Mouse (Mus musculus): ENCODE results near the gene BC107364. TPM values are rescaled to one million over a fixed set of nuclear protein-coding genes. Genes with fewer than 3 reads are reported as not detected.
"Not testable (repeated sequence)": the region's sequence is repeated elsewhere in the genome, so short reads cannot be mapped to it uniquely, and the experiment has no call there.

BC107364 gene
- polyA plus RNA-seq, 1 experiment from 2014 or later = not detected

DNA sequence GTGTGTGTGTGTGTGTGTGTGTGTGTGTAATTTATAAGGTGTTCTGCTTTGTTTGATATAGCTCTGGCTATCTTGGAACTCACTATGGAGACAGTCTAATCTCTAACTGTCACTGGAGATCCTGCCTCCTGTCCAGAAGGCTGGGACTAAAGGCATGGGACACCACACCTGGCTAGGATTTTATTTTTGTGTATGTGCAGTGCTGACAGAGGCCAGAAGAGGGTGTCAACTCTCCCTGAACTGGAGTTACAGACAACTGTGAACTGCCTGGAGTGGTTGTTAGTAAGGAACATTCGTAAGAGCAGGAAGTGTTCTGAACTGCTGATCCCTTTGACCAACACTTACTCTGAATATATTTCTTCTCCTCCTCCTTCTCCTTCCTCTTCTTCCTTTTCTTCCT is 49.1 kb downstream of the BC107364 start:
- no peak for ATAC-seq (ENCODE audit: low read depth)
- H3K4me2 ChIP-seq = no peak overlapping the region
- no peaks in the 10 kb centered on the region for H3K9me3 ChIP-seq
- no peaks in the 10 kb centered on the region for H3K36me3 ChIP-seq
- H3K9ac ChIP-seq = no peak overlapping the region
- no peak overlapping the region for H3K4me3 ChIP-seq
- H3K27me3 ChIP-seq = peaks cover 96% of the 10 kb centered on the region
- WGBS = 31% methylated on average over 1 of the region's 1 CpGs
- H3K27ac ChIP-seq (replicated peaks) = no peak overlapping the region
- H3K4me1 ChIP-seq (replicated peaks) = peaks cover 6% of the 10 kb centered on the region

DNA sequence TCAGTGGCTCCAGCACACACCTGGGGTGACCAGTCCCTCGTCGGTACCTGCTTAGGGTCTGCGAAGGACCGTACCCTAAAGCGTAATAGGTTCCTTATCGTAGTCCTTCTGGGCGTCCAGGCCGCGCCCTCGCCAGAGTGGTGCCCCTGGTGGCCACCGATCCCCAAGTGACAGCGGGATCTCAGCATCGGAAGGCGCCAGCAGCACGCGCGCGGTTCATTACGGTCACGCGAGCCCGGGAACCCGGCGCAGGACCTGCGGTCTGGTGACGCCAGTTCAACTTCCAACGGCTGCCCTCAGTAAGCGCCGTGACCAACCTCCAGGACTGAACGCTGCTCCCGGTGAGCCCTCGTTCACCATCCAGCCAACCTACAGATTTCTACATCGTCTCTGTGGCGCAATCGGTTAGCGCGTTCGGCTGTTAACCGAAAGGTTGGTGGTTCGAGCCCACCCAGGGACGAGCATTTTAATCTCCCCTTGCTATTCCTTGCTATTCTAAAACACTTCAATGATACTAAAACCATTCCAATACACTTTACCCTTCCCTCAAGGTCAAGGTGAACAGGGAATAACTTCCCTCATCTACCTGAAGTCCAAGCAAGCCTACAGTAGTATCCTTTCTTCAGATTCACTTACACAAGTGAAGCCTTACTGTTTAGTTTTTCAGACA is 50.1 kb downstream of the BC107364 start:
- H3K27ac ChIP-seq (replicated peaks) = no peak overlapping the region
- ATAC-seq (ENCODE audit: low read depth) = no peak; the same call in 1 of the 2 replicates
- H3K9ac ChIP-seq = no peak overlapping the region

GRCm38 (mm10) chr3:96401474-96401831 is 50.7 kb downstream of the BC107364 start:
- no peak for ATAC-seq (ENCODE audit: low read depth)
- peaks cover 99% of the 10 kb centered on the region for H3K27me3 ChIP-seq
- H3K4me3 ChIP-seq = peak overlapping the region; percentile 25
- WGBS = 3% methylated on average over 13 of the region's 13 CpGs
- H3K36me3 ChIP-seq = no peaks in the 10 kb centered on the region
- H3K27ac ChIP-seq (replicated peaks) = no peak overlapping the region
- H3K9ac ChIP-seq = no peak overlapping the region
- no peaks in the 10 kb centered on the region for H3K9me3 ChIP-seq
- H3K4me2 ChIP-seq = peak overlapping the region; percentile 43
- peaks cover 6% of the 10 kb centered on the region for H3K4me1 ChIP-seq (replicated peaks)

More for the DNA sequence above, 50.1 kb downstream of the BC107364 start:
- no peaks in the 10 kb centered on the region for H3K9me3 ChIP-seq
- 1% methylated on average over 41 of the region's 41 CpGs for WGBS
- H3K4me2 ChIP-seq = peak overlapping the region; percentile 43
- peaks cover 99% of the 10 kb centered on the region for H3K27me3 ChIP-seq
- peaks cover 6% of the 10 kb centered on the region for H3K4me1 ChIP-seq (replicated peaks)
- no peaks in the 10 kb centered on the region for H3K36me3 ChIP-seq
- H3K4me3 ChIP-seq = peak overlapping the region; percentile 25

GRCm38 (mm10) chr3:96398911-96399310 is 53.2 kb downstream of the BC107364 start:
- Histone ChIP-seq H3K9me3 (no peaks in the 10 kb centered on the region), H3K9ac (no peak overlapping the region), H3K4me3 (no peak overlapping the region), H3K4me1 (replicated peaks) (peaks cover 6% of the 10 kb centered on the region), H3K36me3 (no peaks in the 10 kb centered on the region), H3K27ac (replicated peaks) (no peak overlapping the region), H3K4me2 (no peak overlapping the region), H3K27me3 (peaks cover 99% of the 10 kb centered on the region)
- 2% methylated on average over 5 of the region's 5 CpGs for WGBS
- ATAC-seq (ENCODE audit: low read depth) = no peak

DNA sequence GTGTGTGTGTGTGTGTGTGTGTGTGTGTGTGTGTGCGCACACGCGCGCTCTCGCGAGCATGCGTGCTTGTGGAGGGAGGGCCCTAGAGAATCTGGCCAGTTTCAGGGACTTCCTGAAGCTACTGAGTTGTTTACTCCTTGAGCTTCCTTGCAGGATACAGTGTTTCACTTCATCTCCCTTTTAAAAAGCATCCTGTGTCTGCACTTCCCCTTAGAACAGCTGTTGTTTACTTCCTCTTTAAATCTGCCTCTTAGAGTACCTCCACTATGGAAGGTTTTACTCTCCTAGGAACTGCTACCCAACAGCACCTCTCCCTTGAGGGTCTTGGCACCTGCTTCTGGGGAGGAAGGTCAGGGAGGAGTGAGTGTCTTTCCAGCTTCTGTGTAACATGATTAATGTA is 55.2 kb downstream of the BC107364 start:
- Histone ChIP-seq H3K9ac (no peak overlapping the region), H3K27me3 (peaks cover 96% of the 10 kb centered on the region), H3K9me3 (no peaks in the 10 kb centered on the region), H3K27ac (replicated peaks) (no peak overlapping the region), H3K36me3 (no peaks in the 10 kb centered on the region), H3K4me1 (replicated peaks) (peaks cover 4% of the 10 kb centered on the region), H3K4me2 (no peak overlapping the region), H3K4me3 (no peak overlapping the region)
- ATAC-seq (ENCODE audit: low read depth) = no peak
- 91% methylated on average over 7 of the region's 7 CpGs for WGBS

- H3K9ac ChIP-seq; H3K4me1 ChIP-seq (replicated peaks); H3K4me2 ChIP-seq; H3K9me3 ChIP-seq; ATAC-seq (ENCODE audit: low read depth); H3K27ac ChIP-seq (replicated peaks); H3K4me3 ChIP-seq; H3K36me3 ChIP-seq: not testable (repeated sequence)
- peaks cover 37% of the 10 kb centered on the region for H3K27me3 ChIP-seq
- no CpG with 5 or more reads among the region's 18 CpGs for WGBS
These were observed 64.9 kb downstream of the BC107364 start for GRCm38 (mm10) chr3:96387202-96387601.

Other genes starting within 250 kb of the BC107364 start
- 54.1 and 63.0 TPM in 2 replicates for gene Bola1, start 232.6 kb downstream of the BC107364 start, polyA plus RNA-seq (2015; fragmentation: Nextera tagmentation; extraction: Ambion mirVana)
- 0.52 TPM in 1 of 2 replicates, not detected in the other for gene Hist2h2ab, start 232.4 kb downstream of the BC107364 start, polyA plus RNA-seq (2015; fragmentation: Nextera tagmentation; extraction: Ambion mirVana)
- 1.1 and 2.1 TPM in 2 replicates for gene Hist2h2ac, start 231.4 kb downstream of the BC107364 start, polyA plus RNA-seq (2015; fragmentation: Nextera tagmentation; extraction: Ambion mirVana)
- 4.0 and 4.3 TPM in 2 replicates for gene Hist2h2be, start 231.2 kb downstream of the BC107364 start, polyA plus RNA-seq (2015; fragmentation: Nextera tagmentation; extraction: Ambion mirVana)
- 2.2 and 2.6 TPM in 2 replicates for gene Hist2h3c2, start 213.2 kb downstream of the BC107364 start, polyA plus RNA-seq (2015; fragmentation: Nextera tagmentation; extraction: Ambion mirVana)
- 69.0 and 69.4 TPM in 2 replicates for gene Hist2h2aa2, start 212.0 kb downstream of the BC107364 start, polyA plus RNA-seq (2015; fragmentation: Nextera tagmentation; extraction: Ambion mirVana)
- gene Hist2h2aa1, start 206.8 kb downstream of the BC107364 start, polyA plus RNA-seq (2015; fragmentation: Nextera tagmentation; extraction: Ambion mirVana) = 12.3 and 21.1 TPM in 2 replicates
- gene Hist2h3c1, start 205.6 kb downstream of the BC107364 start, polyA plus RNA-seq (2015; fragmentation: Nextera tagmentation; extraction: Ambion mirVana) = 0.38 and 0.96 TPM in 2 replicates
- 3.3 and 3.5 TPM in 2 replicates for gene Hist2h4, start 189.0 kb downstream of the BC107364 start, polyA plus RNA-seq (2015; fragmentation: Nextera tagmentation; extraction: Ambion mirVana)
- gene Hist2h3b, start 183.7 kb downstream of the BC107364 start, polyA plus RNA-seq (2015; fragmentation: Nextera tagmentation; extraction: Ambion mirVana) = 13.1 and 17.8 TPM in 2 replicates
- 2.1 and 2.7 TPM in 2 replicates for gene Hist2h2bb, start 182.6 kb downstream of the BC107364 start, polyA plus RNA-seq (2015; fragmentation: Nextera tagmentation; extraction: Ambion mirVana)
- 1.9 and 2.1 TPM in 2 replicates for gene Fcgr1, start 158.3 kb downstream of the BC107364 start, polyA plus RNA-seq (2015; fragmentation: Nextera tagmentation; extraction: Ambion mirVana)
- 1.0 and 1.4 TPM in 2 replicates for gene Hfe2, start 72.9 kb upstream of the BC107364 start, polyA plus RNA-seq (2015; fragmentation: Nextera tagmentation; extraction: Ambion mirVana)
- gene Txnip, start 105.7 kb upstream of the BC107364 start, polyA plus RNA-seq (2015; fragmentation: Nextera tagmentation; extraction: Ambion mirVana) = 74.7 and 78.0 TPM in 2 replicates
- gene Gm16253, start 124.7 kb upstream of the BC107364 start, polyA plus RNA-seq (2015; fragmentation: Nextera tagmentation; extraction: Ambion mirVana) = 1.2 and 1.8 TPM in 2 replicates
- gene Polr3gl, start 141.9 kb upstream of the BC107364 start, polyA plus RNA-seq (2015; fragmentation: Nextera tagmentation; extraction: Ambion mirVana) = 41.0 and 42.8 TPM in 2 replicates
- 11.0 and 12.6 TPM in 2 replicates for gene Ankrd34a, start 144.3 kb upstream of the BC107364 start, polyA plus RNA-seq (2015; fragmentation: Nextera tagmentation; extraction: Ambion mirVana)
- 6.0 and 7.6 TPM in 2 replicates for gene Lix1l, start 148.8 kb upstream of the BC107364 start, polyA plus RNA-seq (2015; fragmentation: Nextera tagmentation; extraction: Ambion mirVana)
- gene Rbm8a, start 177.6 kb upstream of the BC107364 start, polyA plus RNA-seq (2015; fragmentation: Nextera tagmentation; extraction: Ambion mirVana) = 113 and 118 TPM in 2 replicates
- gene Pex11b, start 183.1 kb upstream of the BC107364 start, polyA plus RNA-seq (2015; fragmentation: Nextera tagmentation; extraction: Ambion mirVana) = 49.4 and 51.3 TPM in 2 replicates
- 0.10 and 0.25 TPM in 2 replicates for gene Gm42957, start 183.2 kb upstream of the BC107364 start, polyA plus RNA-seq (2015; fragmentation: Nextera tagmentation; extraction: Ambion mirVana)
- 0.92 and 1.1 TPM in 2 replicates for gene Itga10, start 193.3 kb upstream of the BC107364 start, polyA plus RNA-seq (2015; fragmentation: Nextera tagmentation; extraction: Ambion mirVana)
- gene Ankrd35, start 217.8 kb upstream of the BC107364 start, polyA plus RNA-seq (2015; fragmentation: Nextera tagmentation; extraction: Ambion mirVana) = 0.46 and 0.72 TPM in 2 replicates
- gene Pias3, start 244.1 kb upstream of the BC107364 start, polyA plus RNA-seq (2015; fragmentation: Nextera tagmentation; extraction: Ambion mirVana) = 31.2 and 34.6 TPM in 2 replicates